Mouse (Mus musculus): ENCODE measurements around the gene Rtn2.

DNA sequence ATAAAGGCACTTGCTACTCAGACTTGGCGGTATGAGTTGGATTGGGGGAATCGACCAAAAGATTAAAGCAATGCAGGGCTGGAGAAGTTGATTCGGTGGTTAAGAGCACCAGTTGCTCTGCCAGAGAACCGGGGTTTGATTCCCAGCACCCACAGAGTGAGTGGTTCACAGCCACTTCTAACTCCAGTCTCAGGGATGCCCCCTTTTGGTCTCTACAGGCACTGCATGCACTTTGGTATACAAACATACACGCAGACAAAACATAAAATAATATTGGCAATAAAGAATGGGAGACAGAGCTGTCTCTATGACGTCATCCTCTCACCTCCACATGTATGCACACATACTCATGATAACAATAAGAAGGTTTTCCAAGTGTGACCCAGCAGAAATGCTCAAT is 14.6 kb downstream of the Rtn2 start:
- no peak for TF ChIP-seq POLR2A (IDR thresholded peaks at IDR 0.05; ENCODE audit: extremely low read depth, insufficient read depth, low read length)
- no peak for TF ChIP-seq CTCF (IDR thresholded peaks at IDR 0.05; ENCODE audit: low read depth, low read length)
